Mouse (Mus musculus): ENCODE results near the gene Akr7a5.
A peak's percentile ranks its signal among the peaks of the same experiment; 100 is the strongest.

Gene Akr7a5

DNA sequence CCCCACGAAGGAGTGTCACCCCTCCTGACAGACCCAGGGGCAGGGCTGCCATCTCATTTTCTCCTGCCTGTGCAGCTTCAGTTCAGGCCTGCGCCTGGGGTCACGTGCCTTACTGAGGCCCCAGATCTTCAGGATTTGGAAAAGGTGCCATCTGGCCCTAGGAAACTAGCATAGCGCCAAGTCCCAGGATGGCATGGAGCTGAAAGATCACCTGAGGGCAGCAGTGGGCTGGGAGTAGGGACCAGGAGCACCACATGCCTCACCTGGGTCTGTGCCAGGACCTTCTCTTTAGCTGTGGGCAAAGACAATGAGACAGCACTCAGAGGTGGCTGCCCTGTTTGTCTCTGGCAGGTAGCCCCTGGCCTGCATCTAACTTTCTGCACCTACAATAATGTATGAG is 13.0 kb upstream of the Akr7a5 start:
- ATAC-seq (ENCODE audit: insufficient number of reproducible peaks, low FRiP score, low TSS enrichment), result peak; percentile 74

- ATAC-seq (ENCODE audit: insufficient number of reproducible peaks, low FRiP score, low TSS enrichment), result no peak
Measured at GRCm38 (mm10) chr4:139298671-139299366, 11.7 kb upstream of the Akr7a5 start.

GRCm38 (mm10) chr4:139301780-139302179 is 8.8 kb upstream of the Akr7a5 start:
- ATAC-seq (ENCODE audit: insufficient number of reproducible peaks, low FRiP score, low TSS enrichment), result no peak

DNA sequence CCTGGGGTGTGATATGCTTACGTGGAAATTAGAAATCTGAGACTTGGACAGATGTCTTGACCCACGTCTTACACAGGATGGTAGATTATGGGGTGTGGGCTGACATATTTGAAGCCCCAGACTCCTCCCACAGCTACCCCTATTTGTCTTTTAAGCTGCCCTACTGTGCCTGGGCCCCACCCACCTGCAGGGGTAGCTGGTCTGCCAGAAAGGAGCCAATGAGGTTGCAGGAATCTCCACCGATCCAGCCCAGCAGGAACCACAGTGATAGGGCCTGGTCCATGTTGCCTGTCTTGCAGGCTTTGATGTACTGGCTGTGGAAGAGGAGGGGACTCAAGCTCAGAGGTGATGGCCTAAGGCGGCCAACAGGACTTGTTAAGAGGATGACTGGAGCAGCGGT is 8.3 kb upstream of the Akr7a5 start:
- ATAC-seq (ENCODE audit: insufficient number of reproducible peaks, low FRiP score, low TSS enrichment), result no peak

GRCm38 (mm10) chr4:139305521-139305920 is 5.0 kb upstream of the Akr7a5 start:
- ATAC-seq (ENCODE audit: insufficient number of reproducible peaks, low FRiP score, low TSS enrichment), result no peak

GRCm38 (mm10) chr4:139307916-139308315 is 2.6 kb upstream of the Akr7a5 start:
- no peak for ATAC-seq (ENCODE audit: insufficient number of reproducible peaks, low FRiP score, low TSS enrichment)

DNA sequence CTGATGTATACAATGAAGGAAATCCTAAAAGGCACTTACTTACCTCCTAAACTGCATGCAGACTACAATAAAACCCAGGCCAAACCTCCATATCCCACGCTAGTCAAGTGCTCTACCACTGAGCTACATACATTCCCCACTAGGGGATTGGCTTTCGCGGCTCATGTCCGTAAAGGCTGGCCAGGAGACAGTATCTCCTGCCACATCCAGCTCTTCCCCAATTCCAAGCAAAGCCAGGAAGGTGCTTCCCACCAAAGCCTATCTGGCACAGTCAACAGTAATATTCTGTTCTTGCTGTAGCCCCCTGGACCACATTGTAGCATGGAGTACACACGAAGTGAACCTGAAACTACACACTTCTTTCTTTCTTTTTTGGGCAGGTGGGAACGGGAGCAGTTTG is 893 bp upstream of the Akr7a5 start:
- ATAC-seq (ENCODE audit: insufficient number of reproducible peaks, low FRiP score, low TSS enrichment), result no peak

DNA sequence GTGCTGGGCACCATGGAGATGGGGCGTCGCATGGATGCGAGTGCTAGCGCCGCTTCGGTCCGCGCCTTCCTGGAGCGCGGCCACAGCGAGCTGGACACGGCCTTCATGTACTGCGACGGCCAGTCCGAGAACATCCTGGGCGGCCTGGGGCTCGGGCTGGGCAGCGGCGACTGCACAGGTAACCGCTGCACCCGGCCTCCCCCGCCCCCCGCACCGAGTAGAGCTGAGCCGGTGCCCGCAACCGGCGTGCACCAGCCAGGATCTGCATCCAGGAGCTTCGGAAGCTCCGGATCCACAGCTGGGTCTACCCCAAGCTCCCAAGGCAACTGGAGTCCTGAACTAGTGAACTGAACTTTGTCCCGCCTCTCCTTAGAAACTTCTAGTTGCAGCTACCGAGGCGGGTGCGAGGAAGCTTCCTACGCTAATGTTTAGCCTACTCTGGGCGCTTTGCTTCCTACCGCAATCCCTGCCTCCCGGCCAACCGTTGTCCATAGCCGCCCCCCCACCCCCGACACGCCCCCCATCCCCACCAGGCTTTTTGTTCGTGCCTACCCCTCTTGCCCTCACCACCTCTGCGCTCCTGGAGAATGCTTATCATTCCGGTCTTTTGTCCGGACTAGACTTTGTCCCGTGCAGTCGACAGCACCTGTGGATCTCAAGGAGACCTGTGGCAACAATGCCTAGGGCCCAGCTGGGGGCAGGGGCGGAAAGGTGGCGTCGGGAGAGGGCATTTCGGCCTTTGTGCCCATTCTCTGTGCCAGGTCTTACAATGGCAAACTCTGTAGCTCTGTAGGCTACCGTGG is 556 bp downstream of the Akr7a5 start:
- ATAC-seq (ENCODE audit: insufficient number of reproducible peaks, low FRiP score, low TSS enrichment), result peak; percentile 49; the same call in 1 of the 2 replicates

DNA sequence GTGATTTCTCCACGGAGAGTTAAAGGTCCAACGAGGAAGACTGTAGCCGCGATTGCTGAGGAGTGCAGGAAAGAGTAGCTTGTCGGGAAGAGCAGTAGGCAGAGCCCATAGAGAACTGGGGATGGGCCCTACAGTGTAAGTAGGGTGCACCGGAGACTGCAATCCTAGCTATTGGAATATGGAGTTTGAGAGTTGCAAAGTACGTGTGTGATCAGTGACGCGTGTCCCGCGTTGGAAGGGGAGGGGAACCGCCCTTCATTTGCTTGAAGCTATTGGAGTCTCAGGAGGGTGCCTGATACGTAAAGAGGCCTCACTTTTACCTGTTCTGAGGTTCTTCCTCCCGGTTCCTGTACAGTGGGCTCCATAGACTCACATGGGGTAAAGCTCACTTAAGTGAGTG is 1.2 kb downstream of the Akr7a5 start:
- ATAC-seq (ENCODE audit: insufficient number of reproducible peaks, low FRiP score, low TSS enrichment), result no peak

- no peak for ATAC-seq (ENCODE audit: insufficient number of reproducible peaks, low FRiP score, low TSS enrichment)
Measured at GRCm38 (mm10) chr4:139312632-139313031, 2.1 kb downstream of the Akr7a5 start.

- no peak for ATAC-seq (ENCODE audit: insufficient number of reproducible peaks, low FRiP score, low TSS enrichment)
Measured at GRCm38 (mm10) chr4:139318449-139318848, 7.9 kb downstream of the Akr7a5 start.

- ATAC-seq (ENCODE audit: insufficient number of reproducible peaks, low FRiP score, low TSS enrichment), result no peak
Measured at GRCm38 (mm10) chr4:139319740-139320139, 9.2 kb downstream of the Akr7a5 start.

DNA sequence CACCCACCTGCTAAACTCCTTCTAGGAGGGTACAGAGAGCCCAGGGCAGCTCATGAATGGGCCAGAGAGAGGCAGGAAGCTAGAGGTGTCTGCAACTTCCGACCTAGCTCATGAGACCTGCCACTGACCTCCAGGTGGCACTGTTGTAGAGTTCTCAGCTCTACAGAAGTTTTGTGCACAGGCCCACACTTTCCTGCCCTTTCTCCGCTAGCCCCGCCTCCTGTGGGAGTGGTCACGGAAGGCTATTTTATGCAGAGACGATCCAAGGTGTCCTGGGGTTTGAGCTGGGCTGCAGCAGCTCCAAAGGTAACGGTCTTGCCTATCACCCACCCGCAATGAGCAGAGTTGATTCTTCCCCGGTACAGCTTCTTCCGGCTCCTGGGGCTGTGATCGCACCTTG is 20.1 kb downstream of the Akr7a5 start:
- ATAC-seq (ENCODE audit: insufficient number of reproducible peaks, low FRiP score, low TSS enrichment), result no peak

- no peak for ATAC-seq (ENCODE audit: insufficient number of reproducible peaks, low FRiP score, low TSS enrichment)
Measured at GRCm38 (mm10) chr4:139334631-139335295, 24.2 kb downstream of the Akr7a5 start.

GRCm38 (mm10) chr4:139335507-139335906 is 25.0 kb downstream of the Akr7a5 start:
- no peak for ATAC-seq (ENCODE audit: insufficient number of reproducible peaks, low FRiP score, low TSS enrichment)

GRCm38 (mm10) chr4:139336822-139337483 is 26.4 kb downstream of the Akr7a5 start:
- ATAC-seq (ENCODE audit: insufficient number of reproducible peaks, low FRiP score, low TSS enrichment), result peak; percentile 56; the same call in 1 of the 2 replicates

- no peak for ATAC-seq (ENCODE audit: insufficient number of reproducible peaks, low FRiP score, low TSS enrichment)
Measured at GRCm38 (mm10) chr4:139338145-139338544, 27.6 kb downstream of the Akr7a5 start.

DNA sequence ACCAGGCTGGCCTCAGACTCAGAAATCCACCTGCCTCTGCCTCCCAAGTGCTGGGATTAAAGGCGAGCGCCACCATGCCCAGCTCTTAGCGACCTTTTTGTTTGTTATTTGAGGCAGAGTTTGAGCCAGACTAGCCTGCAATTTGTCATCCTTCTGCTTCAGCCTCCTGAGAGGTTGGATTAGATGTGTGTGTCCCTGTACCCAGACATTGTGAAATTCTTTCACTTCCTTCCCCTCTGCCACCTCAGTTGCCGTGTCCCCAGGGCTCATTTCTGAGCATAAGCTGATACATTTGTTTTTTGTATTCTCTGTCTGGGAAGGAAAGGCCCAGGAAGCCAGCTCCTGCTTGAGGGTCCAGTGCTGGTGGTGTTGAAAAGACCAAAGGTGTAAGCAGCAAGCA is 30.3 kb downstream of the Akr7a5 start:
- no peak for ATAC-seq (ENCODE audit: insufficient number of reproducible peaks, low FRiP score, low TSS enrichment)

DNA sequence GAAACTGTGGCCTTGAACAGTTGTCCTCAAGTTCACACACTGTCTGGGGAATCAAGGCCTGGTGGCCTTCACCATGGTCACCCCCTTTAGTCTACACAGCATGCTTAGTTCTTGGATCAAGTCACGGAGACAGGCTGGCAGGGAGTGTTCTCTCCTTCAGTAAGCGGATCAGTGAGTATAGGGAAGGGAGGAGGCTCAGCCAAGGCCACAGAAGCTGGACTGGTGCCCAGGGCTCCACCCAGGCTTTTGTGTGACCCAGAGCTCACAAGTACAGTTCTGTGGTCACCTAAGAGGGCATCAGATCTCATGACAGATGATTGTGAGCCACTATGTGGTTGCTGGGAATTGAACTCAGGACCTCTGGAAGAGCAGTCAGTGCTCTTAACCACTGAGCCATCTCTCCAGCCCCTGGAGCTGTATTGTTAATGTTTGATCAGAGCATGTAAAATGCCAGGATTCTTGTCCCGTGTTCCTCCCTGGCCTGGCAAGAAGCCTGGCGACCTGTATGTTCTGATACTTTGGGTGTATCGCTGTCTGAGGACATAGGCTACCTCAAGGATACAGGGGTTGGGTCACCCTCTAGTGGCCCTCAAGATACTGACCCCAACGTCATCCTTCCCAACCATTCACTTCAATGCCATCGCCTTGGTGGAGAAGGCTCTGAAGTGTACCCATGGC is 31.2 kb downstream of the Akr7a5 start:
- no peak for ATAC-seq (ENCODE audit: insufficient number of reproducible peaks, low FRiP score, low TSS enrichment)

- ATAC-seq (ENCODE audit: insufficient number of reproducible peaks, low FRiP score, low TSS enrichment), result no peak
Measured at GRCm38 (mm10) chr4:139343718-139344117, 33.2 kb downstream of the Akr7a5 start.
